Comparison of ENCODE assay signal across 8 mouse cellular contexts in the genomic region with DNA sequence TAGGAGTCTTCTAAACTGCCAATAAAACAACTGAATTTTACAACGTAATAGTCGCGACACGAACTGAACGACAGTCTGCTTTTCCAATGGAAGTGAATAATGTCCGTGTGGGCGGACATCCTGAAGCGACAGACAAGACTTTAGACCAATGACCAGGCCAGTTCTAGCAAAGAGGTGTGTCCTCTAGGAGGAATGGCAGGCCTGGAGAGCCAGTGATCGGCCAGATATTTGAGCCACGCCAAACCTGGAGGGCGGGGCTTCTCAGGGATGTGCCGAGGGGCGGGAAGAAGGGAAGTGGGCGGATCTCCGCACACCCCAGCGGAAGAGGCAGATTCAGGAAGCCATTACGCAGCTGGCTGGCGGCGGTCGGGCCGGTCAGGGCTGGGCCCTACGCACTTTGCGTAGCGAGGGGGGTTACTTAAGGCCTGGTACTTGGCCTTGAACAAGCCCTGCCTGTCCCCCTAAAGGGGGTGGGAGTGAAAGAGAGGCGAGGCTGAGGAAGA. TPM values are rescaled to one million over a fixed set of nuclear protein-coding genes. Genes with fewer than 3 reads are reported as not detected.
A peak's percentile ranks its signal among the peaks of the same experiment; 100 is the strongest.
DNase-seq lines count a peak whose midpoint lies in the region; ATAC-seq and TF ChIP-seq lines count a peak whose summit lies in the region.

No protein-coding gene starts in this region.

- peaks cover 6% of the 10 kb centered on the region for H3K4me1 ChIP-seq in cortical plate, adult 2 months (ENCODE audit: control insufficient read depth, insufficient read depth, low read length)
- H3K4me1 ChIP-seq in megakaryocyte, embryonic 14.5 days = peaks cover 70% of the 10 kb centered on the region

- H3K9me3 ChIP-seq in megakaryocyte, embryonic 14.5 days = no peaks in the 10 kb centered on the region

- no peaks in the 10 kb centered on the region for H3K27me3 ChIP-seq in megakaryocyte, embryonic 14.5 days (replicated peaks)

- H3K4me3 ChIP-seq in cortical plate, adult 2 months (ENCODE audit: insufficient read depth, low read length) = peak overlapping the region; percentile 93
- H3K4me3 ChIP-seq in megakaryocyte, embryonic 14.5 days (replicated peaks) = peak overlapping the region; percentile 97

- H3K27ac ChIP-seq in cortical plate, adult 2 months (ENCODE audit: insufficient read depth, low read length) = peak overlapping the region; percentile 98

- peak; percentile 77 for ATAC-seq in activated CD4-positive, CD25-positive, alpha-beta regulatory T cell, adult 4 months

- peak; percentile 29; the same call in 1 of the 2 replicates for TF ChIP-seq POLR2A in cortical plate, adult 2 months (IDR thresholded peaks at IDR 0.05; ENCODE audit: extremely low read depth, insufficient read depth, low read length)

- peaks cover 31% of the 10 kb centered on the region for H3K36me3 ChIP-seq in megakaryocyte, embryonic 14.5 days (replicated peaks; ENCODE audit: low read length)

- no peak for TF ChIP-seq CTCF in cortical plate, adult 2 months (IDR thresholded peaks at IDR 0.05; ENCODE audit: extremely low read depth, insufficient read depth, low read length)

- peak; percentile 99 for DNase-seq in gastrocnemius, adult 8-10 months (ENCODE audit: low spot score in 2 of 2)
- DNase-seq in hindlimb bud, embryonic 11.5 days (ENCODE audit: extremely low spot score, low read depth, low spot score) = peak; percentile 96
- DNase-seq in left cerebral cortex, adult 8-10 months (ENCODE audit: low spot score in 2 of 2) = peak; percentile 95 to 100
- peak; percentile 99 to 100 for DNase-seq in right cerebral cortex, postnatal 10 days (ENCODE audit: low spot score in 2 of 2)
- peak; percentile 95 for DNase-seq in urinary bladder, postnatal 25 days (ENCODE audit: low spot score)

RNA-seq across cellular contexts. Expression of gene Slc25a25, which starts 0.7 kb away (rescaled TPM):
- polyA plus RNA-seq in activated CD4-positive, CD25-positive, alpha-beta regulatory T cell, adult 4 months (2017; shearing (Covaris generic)) = 1 to 10 TPM; 3.3 to 4.0 TPM
- 44.7 and 49.1 TPM in 2 replicates for polyA plus RNA-seq in cortical plate, adult 2 months (2012; rRNA removed)
- 100 to 1,000 TPM in 1 of 4 experiments, 10 to 100 TPM in 3; 48.5 to 113 (median 60.4) TPM for total RNA-seq in gastrocnemius, adult 8-10 months (2022)
- 10 to 100 TPM; 56.5 to 66.1 (median 60.9) TPM for total RNA-seq in left cerebral cortex, adult 8-10 months (2022)
- polyA plus RNA-seq in megakaryocyte, embryonic 14.5 days (2012; ENCODE audit: insufficient read depth, low replicate concordance) = 7.3 and 7.9 TPM in 2 replicates

RNA-seq across cellular contexts. Expression of gene Naif1, which starts 1.7 kb away (rescaled TPM):
- 1 to 10 TPM; 5.2 TPM for polyA plus RNA-seq in activated CD4-positive, CD25-positive, alpha-beta regulatory T cell, adult 4 months (2017; shearing (Covaris generic))
- polyA plus RNA-seq in cortical plate, adult 2 months (2012; rRNA removed) = 3.2 and 3.4 TPM in 2 replicates
- 1 to 10 TPM; 2.1 to 2.7 (median 2.3) TPM for total RNA-seq in gastrocnemius, adult 8-10 months (2022)
- total RNA-seq in left cerebral cortex, adult 8-10 months (2022) = 1 to 10 TPM; 3.8 to 4.1 (median 3.9) TPM
- polyA plus RNA-seq in megakaryocyte, embryonic 14.5 days (2012; ENCODE audit: insufficient read depth, low replicate concordance) = 3.9 and 10.8 TPM in 2 replicates

RNA-seq across cellular contexts. Expression of gene Ptges2, which starts 56.2 kb away (rescaled TPM):
- polyA plus RNA-seq in activated CD4-positive, CD25-positive, alpha-beta regulatory T cell, adult 4 months (2017; shearing (Covaris generic)) = 1 to 10 TPM; 1.0 to 1.6 TPM
- 57.9 and 63.4 TPM in 2 replicates for polyA plus RNA-seq in cortical plate, adult 2 months (2012; rRNA removed)
- 10 to 100 TPM; 33.8 to 40.1 (median 36.1) TPM for total RNA-seq in gastrocnemius, adult 8-10 months (2022)
- 10 to 100 TPM; 46.9 to 51.4 (median 49.9) TPM for total RNA-seq in left cerebral cortex, adult 8-10 months (2022)
- 2.5 and 3.4 TPM in 2 replicates for polyA plus RNA-seq in megakaryocyte, embryonic 14.5 days (2012; ENCODE audit: insufficient read depth, low replicate concordance)

Comparison
In these comparisons a context has a peak if more than half of its experiments do, and no peak if none do; other contexts are left out.
1. Peak in every context shown above with its lines: DNase-seq, ATAC-seq, H3K4me3 ChIP-seq and H3K27ac ChIP-seq.
2. RNA of gene Ptges2, which starts 56.2 kb away (polyA plus RNA-seq): 57.9 to 63.4 TPM in cortical plate, adult 2 months; 2.5 to 3.4 TPM in megakaryocyte, embryonic 14.5 days and 1.0 to 1.6 TPM in activated CD4-positive, CD25-positive, alpha-beta regulatory T cell, adult 4 months; every median in the first group is over 10 times any median in the second.